Mouse (Mus musculus) neural tube, embryonic 15.5 days (tissue): ENCODE measurements around the gene Eif2b1. TPM values are rescaled to one million over a fixed set of nuclear protein-coding genes. Genes with fewer than 3 reads are reported as not detected.
"Not testable (repeated sequence)": the region's sequence is repeated elsewhere in the genome, so short reads cannot be mapped to it uniquely, and the experiment has no call there.

Experiments
- ATAC-seq: fragments of 200-750 bp; cut with Nextera tagmentation; 2 replicates; pipeline ENCODE4 v1.8.0; 2017; ENCODE audit warnings: mild to moderate bottlenecking, moderate TSS enrichment, moderate library complexity; ENCODE audit not compliant: low FRiP score
- H3K27ac ChIP-seq: fragments of 300-500 bp; sonication (generic); replicated peaks from 2 replicates; pipeline ENCODE4 v1.5.1; 2015; ENCODE audit warnings: mild to moderate bottlenecking, inconsistent platforms
- H3K27me3 ChIP-seq: fragments of 300-500 bp; sonication (generic); replicated peaks from 2 replicates; pipeline ENCODE4 v1.6.1; 2015; ENCODE audit warnings: inconsistent platforms
- H3K36me3 ChIP-seq: fragments of 300-500 bp; sonication (generic); 2 replicates; pipeline ENCODE4 v1.6.1; 2015; ENCODE audit warnings: inconsistent platforms
- H3K4me1 ChIP-seq: fragments of 300-500 bp; sonication (generic); 2 replicates; pipeline ENCODE4 v1.6.1; 2015; ENCODE audit warnings: inconsistent platforms
- H3K4me2 ChIP-seq: fragments of 300-500 bp; sonication (generic); 2 replicates; pipeline ENCODE4 v1.6.1; 2015; ENCODE audit warnings: inconsistent platforms, mild to moderate bottlenecking, moderate library complexity
- H3K4me3 ChIP-seq: fragments of 300-500 bp; sonication (generic); replicated peaks from 2 replicates; pipeline ENCODE4 v1.5.1; 2015; ENCODE audit warnings: mild to moderate bottlenecking, inconsistent platforms
- H3K9ac ChIP-seq: fragments of 300-500 bp; sonication (generic); replicated peaks from 2 replicates; pipeline ENCODE4 v1.6.1; 2015; ENCODE audit warnings: mild to moderate bottlenecking, inconsistent platforms
- H3K9me3 ChIP-seq: fragments of 300-500 bp; sonication (generic); replicated peaks from 2 replicates; pipeline ENCODE4 v1.6.1; 2016; ENCODE audit warnings: inconsistent platforms
- WGBS: fragments of 180-500 bp; shearing (Covaris S2); methylation state at CpG from one replicate; pipeline ENCODE4 v1.1.7; 2015; ENCODE audit warnings: mixed read lengths; 5-methylcytosine and 5-hydroxymethylcytosine counted together
- polyA plus RNA-seq: library from polyadenylated mRNA; unstranded; fragments of >200 nt; fragmentation: Nextera tagmentation; extraction: Ambion mirVana; gene quantifications from 2 replicates; pipeline ENCODE4 v1.2.1, GENCODE M21; 2015

Eif2b1 gene
- polyA plus RNA-seq, 1 experiment from 2014 or later: 58.1 TPM

- Histone ChIP-seq H3K4me1 (peaks cover 20% of the 10 kb centered on the region), H3K27me3 (no peaks in the 10 kb centered on the region), H3K36me3 (peaks cover 46% of the 10 kb centered on the region), H3K4me3 (peak overlapping the region; percentile 89), H3K9me3 (no peaks in the 10 kb centered on the region), H3K4me2 (peak overlapping the region; percentile 84), H3K27ac (peak overlapping the region; percentile 70; the same call in 1 of the 2 replicates), H3K9ac (peak overlapping the region; percentile 85)
- peak; percentile 100 for ATAC-seq
- WGBS: 7% methylated on average over 30 of the region's 30 CpGs
These were observed 19.6 kb upstream of the Eif2b1 start for GRCm38 (mm10) chr5:124598224-124599174.

GRCm38 (mm10) chr5:124592768-124593167 lies 13.8 kb upstream of the Eif2b1 start:
- no peak for ATAC-seq
- H3K36me3 ChIP-seq: peaks cover 83% of the 10 kb centered on the region
- WGBS: 97% methylated on average over 3 of the region's 3 CpGs

GRCm38 (mm10) chr5:124582515-124582914 lies 3.6 kb upstream of the Eif2b1 start:
- Histone ChIP-seq H3K27me3 (no peaks in the 10 kb centered on the region), H3K27ac (no peak overlapping the region), H3K4me1 (peaks cover 35% of the 10 kb centered on the region), H3K9ac (no peak overlapping the region), H3K36me3 (peaks cover 50% of the 10 kb centered on the region), H3K9me3 (no peaks in the 10 kb centered on the region), H3K4me2 (no peak overlapping the region), H3K4me3 (no peak overlapping the region)
- WGBS: 92% methylated on average over 5 of the region's 5 CpGs
- ATAC-seq: no peak

More at GRCm38 (mm10) chr5:124592768-124593167, 13.8 kb upstream of the Eif2b1 start:
- Histone ChIP-seq H3K4me3 (no peak overlapping the region), H3K27me3 (no peaks in the 10 kb centered on the region), H3K4me2 (no peak overlapping the region), H3K27ac (no peak overlapping the region), H3K9me3 (no peaks in the 10 kb centered on the region), H3K9ac (no peak overlapping the region), H3K4me1 (no peaks in the 10 kb centered on the region; the same call in 1 of the 2 replicates)

- WGBS: 94% methylated on average over 7 of the region's 7 CpGs
- H3K36me3 ChIP-seq: peaks cover 69% of the 10 kb centered on the region
These were observed 3.5 kb downstream of the Eif2b1 start for GRCm38 (mm10) chr5:124575467-124575866.

GRCm38 (mm10) chr5:124571068-124571467 lies 7.9 kb downstream of the Eif2b1 start:
- Histone ChIP-seq H3K4me1 (no peaks in the 10 kb centered on the region), H3K27me3 (no peaks in the 10 kb centered on the region), H3K4me3 (no peak overlapping the region), H3K9me3 (no peaks in the 10 kb centered on the region), H3K9ac (no peak overlapping the region), H3K4me2 (no peak overlapping the region), H3K36me3 (peaks cover 99% of the 10 kb centered on the region), H3K27ac (no peak overlapping the region)
- ATAC-seq: no peak
- 90% methylated on average over 12 of the region's 12 CpGs for WGBS

More at GRCm38 (mm10) chr5:124575467-124575866, 3.5 kb downstream of the Eif2b1 start:
- Histone ChIP-seq H3K4me1 (peaks cover 24% of the 10 kb centered on the region), H3K9ac (no peak overlapping the region), H3K4me2 (no peak overlapping the region), H3K9me3 (no peaks in the 10 kb centered on the region), H3K27me3 (no peaks in the 10 kb centered on the region), H3K4me3 (no peak overlapping the region), H3K27ac (no peak overlapping the region)
- no peak for ATAC-seq

- H3K36me3 ChIP-seq: peaks cover 58% of the 10 kb centered on the region
- no peak overlapping the region for H3K4me2 ChIP-seq
- no peak overlapping the region for H3K9ac ChIP-seq
- no peak overlapping the region for H3K27ac ChIP-seq
- H3K4me3 ChIP-seq: no peak overlapping the region
- H3K27me3 ChIP-seq: no peaks in the 10 kb centered on the region
- peaks cover 20% of the 10 kb centered on the region for H3K4me1 ChIP-seq
- H3K9me3 ChIP-seq: no peaks in the 10 kb centered on the region
- WGBS: 81% methylated on average over 1 of the region's 1 CpGs
- ATAC-seq: no peak
These were observed 23.8 kb downstream of the Eif2b1 start for GRCm38 (mm10) chr5:124555145-124555544.

- Histone ChIP-seq H3K4me1 (peaks cover 20% of the 10 kb centered on the region), H3K4me2 (peak overlapping the region; percentile 74), H3K9ac (no peak overlapping the region), H3K36me3 (peaks cover 46% of the 10 kb centered on the region), H3K27ac (no peak overlapping the region), H3K9me3 (no peaks in the 10 kb centered on the region), H3K4me3 (peak overlapping the region; percentile 100), H3K27me3 (no peaks in the 10 kb centered on the region)
- ATAC-seq: no peak
- 80% methylated on average over 6 of the region's 6 CpGs for WGBS
These were observed 25.3 kb downstream of the Eif2b1 start for GRCm38 (mm10) chr5:124553607-124554006.

GRCm38 (mm10) chr5:124552558-124553307 lies 26.2 kb downstream of the Eif2b1 start, which contains the start of gene Ddx55:
Gene Ddx55, plus strand, starts transcription at chr5:124552864.
- no peaks in the 10 kb centered on the region for H3K27me3 ChIP-seq
- peak within 1 kb of the TSS; percentile 95 for H3K9ac ChIP-seq
- no peaks in the 10 kb centered on the region for H3K9me3 ChIP-seq
- under 1% methylated on average over 66 of the region's 66 CpGs for WGBS
- ATAC-seq: peak; percentile 89
- H3K36me3 ChIP-seq: peaks cover 46% of the 10 kb centered on the region
- peak within 1 kb of the TSS; percentile 74 for H3K4me2 ChIP-seq
- peak within 1 kb of the TSS; percentile 91 for H3K27ac ChIP-seq
- peak within 1 kb of the TSS; percentile 100 for H3K4me3 ChIP-seq
- H3K4me1 ChIP-seq: peaks cover 20% of the 10 kb centered on the region

GRCm38 (mm10) chr5:124552094-124552472 lies 26.8 kb downstream of the Eif2b1 start:
- Histone ChIP-seq H3K9me3 (no peaks in the 10 kb centered on the region), H3K4me3 (peak overlapping the region; percentile 100), H3K27ac (peak overlapping the region; percentile 91), H3K36me3 (peaks cover 47% of the 10 kb centered on the region), H3K4me1 (peaks cover 20% of the 10 kb centered on the region), H3K9ac (peak overlapping the region; percentile 95), H3K4me2 (peak overlapping the region; percentile 74), H3K27me3 (no peaks in the 10 kb centered on the region)
- WGBS: 12% methylated on average over 9 of the region's 9 CpGs
- 0 out of 2 replicates have a peak, but pooled peaks have one; percentile 4 for ATAC-seq

- peak overlapping the region; percentile 91; the same call in 1 of the 2 replicates for H3K27ac ChIP-seq
These were observed 27.4 kb downstream of the Eif2b1 start for GRCm38 (mm10) chr5:124551349-124552093.

GRCm38 (mm10) chr5:124550737-124551136 lies 28.2 kb downstream of the Eif2b1 start:
- not testable (repeated sequence) for H3K4me3 ChIP-seq, H3K9me3 ChIP-seq, H3K4me2 ChIP-seq, H3K27me3 ChIP-seq, H3K27ac ChIP-seq, H3K9ac ChIP-seq, ATAC-seq
- peaks cover 20% of the 10 kb centered on the region for H3K4me1 ChIP-seq
- H3K36me3 ChIP-seq: peaks cover 47% of the 10 kb centered on the region
- WGBS: 88% methylated on average over 4 of the region's 4 CpGs

More at GRCm38 (mm10) chr5:124551349-124552093, 27.4 kb downstream of the Eif2b1 start:
- WGBS: 38% methylated on average over 5 of the region's 5 CpGs
- H3K36me3 ChIP-seq: peaks cover 46% of the 10 kb centered on the region
- peak overlapping the region; percentile 74 for H3K4me2 ChIP-seq
- not testable (repeated sequence) for ATAC-seq, H3K9ac ChIP-seq, H3K27me3 ChIP-seq, H3K9me3 ChIP-seq
- peaks cover 20% of the 10 kb centered on the region for H3K4me1 ChIP-seq
- peak overlapping the region; percentile 100 for H3K4me3 ChIP-seq
